In genomic region chr17:5863745-5864144, GRCm38 (mm10) we compare ENCODE assay signal across 20 mouse cellular contexts.
"Had no signal": no experiment of that assay in that cellular context is flagged by ENCODE, and none has a peak within 500 bp of the region (broad histone marks: within the 10 kb centered on the region; RNA-seq: fewer than 3 reads in every experiment).

No protein-coding gene starts in this region.

- H3K9me3 ChIP-seq: kidney, embryonic 15.5 days; midbrain, embryonic 10.5 days; neural tube, embryonic 12.5 days; neural tube, embryonic 15.5 days had no signal

- H3K4me3 ChIP-seq: kidney, embryonic 15.5 days; left cerebral cortex, adult 2 months; midbrain, embryonic 10.5 days; neural tube, embryonic 12.5 days; neural tube, embryonic 15.5 days had no signal

- H3K9ac ChIP-seq: kidney, embryonic 15.5 days; liver, embryonic 14.5 days; neural tube, embryonic 12.5 days; neural tube, embryonic 15.5 days had no signal

- H3K4me2 ChIP-seq: kidney, embryonic 15.5 days; neural tube, embryonic 12.5 days; neural tube, embryonic 15.5 days had no signal

- H3K27me3 ChIP-seq: kidney, embryonic 15.5 days; neural tube, embryonic 12.5 days had no signal

- DNase-seq: kidney, postnatal 10 days; kidney, postnatal 36 days; layer of hippocampus, postnatal 36 days; lung, adult 2 months; lung, postnatal 14 days; lung, postnatal 4 days; midbrain, embryonic 14.5 days; right cerebral cortex, adult 18-20 months; right cerebral cortex, postnatal 14 days; right cerebral cortex, postnatal 4 days; thymus, adult 2 months; thymus, postnatal 14 days; thymus, postnatal 4 days had no signal

- H3K27ac ChIP-seq: kidney, embryonic 15.5 days; left cerebral cortex, adult 2 months; liver, embryonic 14.5 days; neural tube, embryonic 12.5 days; neural tube, embryonic 15.5 days; stomach, postnatal 0 days had no signal

- H3K36me3 ChIP-seq: kidney, embryonic 15.5 days; midbrain, embryonic 10.5 days; neural tube, embryonic 12.5 days; neural tube, embryonic 15.5 days had no signal
